Mouse (Mus musculus): ENCODE measurements around the gene Gm49721. TPM values are rescaled to one million over a fixed set of nuclear protein-coding genes. Genes with fewer than 3 reads are reported as not detected.

Gm49721 gene
- 0.13 and 0.56 TPM in 2 replicates for polyA plus RNA-seq (2012; rRNA removed)

DNA sequence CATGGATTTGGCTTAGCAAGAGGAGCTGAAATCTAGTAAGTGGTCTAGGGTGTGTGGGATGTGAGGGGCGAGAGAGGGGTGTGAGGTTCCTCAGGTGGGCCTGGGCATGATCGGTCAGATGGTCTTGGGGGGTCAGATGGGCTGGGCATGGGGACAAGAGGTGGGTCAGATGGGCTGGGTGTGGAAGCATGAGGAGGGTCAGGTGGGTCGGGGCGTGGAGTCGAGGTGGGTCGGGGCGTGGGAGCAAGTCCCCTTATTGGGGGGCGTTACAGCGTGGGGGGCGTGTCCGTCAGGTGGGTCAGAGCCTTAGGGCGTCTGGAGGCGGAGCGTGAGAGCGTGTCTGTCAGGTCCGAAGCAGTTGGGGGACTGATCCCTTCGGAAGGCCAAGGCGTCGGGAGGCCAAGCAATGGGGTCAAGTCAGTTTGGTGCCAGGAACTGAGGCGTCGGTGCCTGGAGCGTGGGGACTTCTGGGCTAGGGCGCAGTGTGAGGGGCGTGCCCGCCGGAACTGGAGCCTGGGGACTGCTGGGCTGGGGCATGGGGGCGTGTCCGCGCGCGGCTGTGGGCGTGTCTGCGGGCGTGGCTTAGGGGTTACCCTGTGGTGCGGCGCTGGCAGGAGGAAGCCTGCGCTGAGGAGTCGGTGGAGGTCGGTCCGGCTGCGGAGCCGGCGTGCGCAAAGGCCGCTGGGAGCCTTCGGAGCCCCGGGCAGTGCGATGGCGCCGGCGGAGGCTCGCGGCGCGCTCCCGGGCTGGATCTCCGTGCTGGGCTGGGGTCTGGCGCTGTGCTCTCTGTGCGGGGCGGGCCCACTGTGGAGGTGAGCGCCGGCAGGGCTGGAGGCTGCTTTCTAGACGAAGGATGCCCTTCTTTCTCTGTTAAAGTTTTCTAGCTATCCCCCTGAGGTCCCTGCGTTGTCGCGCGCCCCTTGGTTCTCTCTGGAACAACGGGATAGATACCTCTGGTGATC lies at the start of gene Gm49721:
TSS of gene Gm49721 (plus strand) at position 618 of the 962 bp plus-strand sequence.

GRCm38 (mm10) chr17:6947984-6948768 lies 30.5 kb upstream of the Gm49721 start, which contains the start of gene Rsph3b:
Gene Rsph3b (minus strand): TSS chr17:6948682.

DNA sequence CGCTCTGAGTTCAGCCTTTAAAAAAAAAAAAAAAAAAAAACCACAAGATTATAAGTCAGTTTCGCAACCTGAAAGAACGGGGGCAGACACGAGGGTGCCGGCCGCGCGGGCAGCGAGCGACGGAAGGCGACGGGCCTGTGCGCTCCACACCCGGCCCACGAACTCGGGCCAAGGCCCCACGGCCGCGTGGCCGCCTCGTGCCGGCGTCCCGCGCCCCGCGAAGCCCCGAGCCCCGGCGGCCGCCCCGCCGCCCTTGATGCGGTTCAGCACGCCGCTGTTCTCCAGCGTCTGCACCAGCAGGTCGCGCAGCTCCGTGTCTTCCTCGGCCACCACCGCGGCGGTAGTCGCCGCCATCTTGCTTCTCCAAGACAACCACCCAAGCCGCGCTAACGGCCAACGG lies 17.9 kb upstream of the Gm49721 start, which contains the start of gene Tagap1:
TSS of gene Tagap1 (minus strand) at position 381 of the 400 bp plus-strand sequence.

DNA sequence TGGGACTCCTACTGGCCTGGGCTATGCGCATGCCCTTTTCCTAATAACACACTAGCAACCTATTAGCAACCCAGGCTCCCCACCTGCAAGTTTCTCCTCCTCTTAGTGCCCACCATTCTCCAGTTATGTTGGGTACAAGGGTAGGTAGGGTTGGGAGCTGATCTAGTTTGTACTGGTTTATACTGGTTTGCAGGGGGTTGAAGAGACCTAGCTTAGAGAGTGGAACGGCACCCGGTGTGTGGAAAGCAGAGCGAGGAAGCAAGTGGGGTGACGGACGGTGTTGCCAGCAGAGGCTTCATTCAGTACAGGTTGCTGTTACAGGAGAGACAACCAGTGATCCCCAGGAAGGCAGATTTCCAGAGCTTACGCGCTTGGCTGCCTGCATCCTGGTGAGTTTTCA lies 8.4 kb upstream of the Gm49721 start, which contains the start of gene Rnaset2b:
TSS of gene Rnaset2b (plus strand) at position 301 of the 400 bp plus-strand sequence.

DNA sequence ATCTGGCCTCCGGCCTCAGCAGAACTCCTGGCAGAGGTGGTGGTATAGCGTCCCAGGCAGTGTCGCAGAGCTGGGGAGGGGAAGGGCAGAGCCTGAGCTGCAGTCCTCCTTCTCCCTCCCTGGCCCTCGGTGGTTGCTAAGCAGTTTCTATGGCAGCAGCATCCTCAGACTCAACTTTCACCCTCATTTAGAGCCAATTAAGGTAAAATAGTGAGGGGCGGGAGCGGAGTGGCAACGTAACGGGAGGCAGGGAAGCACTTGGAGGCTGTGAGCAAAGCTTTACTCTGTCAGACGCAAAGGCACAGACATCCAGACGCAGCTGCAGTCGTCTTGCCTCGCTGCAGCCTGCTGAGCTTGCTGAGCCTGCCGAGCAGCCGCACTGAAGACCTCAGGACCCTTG lies 46.6 kb downstream of the Gm49721 start, which contains the start of gene Gm1604a:
TSS of gene Gm1604a (plus strand) at position 312 of the 400 bp plus-strand sequence.

Other genes with a start within 250 kb of the Gm49721 start
- gene Ezr, start 196.1 kb upstream of the Gm49721 start, polyA plus RNA-seq (2012; rRNA removed): 40.5 and 154 TPM in 2 replicates
- 23.2 and 25.1 TPM in 2 replicates for gene Rsph3b, start 30.2 kb upstream of the Gm49721 start, polyA plus RNA-seq (2012; rRNA removed)
- gene Tagap1, start 17.7 kb upstream of the Gm49721 start, polyA plus RNA-seq (2012; rRNA removed): 33.7 and 52.2 TPM in 2 replicates
- gene Rnaset2b, start 8.3 kb upstream of the Gm49721 start, polyA plus RNA-seq (2012; rRNA removed): 79.8 and 109 TPM in 2 replicates
- gene Gm1604a, start 46.7 kb downstream of the Gm49721 start, polyA plus RNA-seq (2012; rRNA removed): 0.10 TPM in 1 of 2 replicates, not detected in the other
- 20.1 and 28.0 TPM in 2 replicates for gene Rps6ka2, start 191.2 kb downstream of the Gm49721 start, polyA plus RNA-seq (2012; rRNA removed)

Measured in central nervous system, embryonic 11.5 days (tissue).